Mouse (Mus musculus) CD4-positive helper T cell, adult 2 months (primary cell): ENCODE measurements around the gene Wnt5a.

Source experiments
- DNase-seq: peaks from one replicate; pipeline ENCODE4 v3.0.0-alpha.2; 2012; ENCODE audit warnings: low read depth, missing footprints, low spot score

Gene Wnt5a

DNA sequence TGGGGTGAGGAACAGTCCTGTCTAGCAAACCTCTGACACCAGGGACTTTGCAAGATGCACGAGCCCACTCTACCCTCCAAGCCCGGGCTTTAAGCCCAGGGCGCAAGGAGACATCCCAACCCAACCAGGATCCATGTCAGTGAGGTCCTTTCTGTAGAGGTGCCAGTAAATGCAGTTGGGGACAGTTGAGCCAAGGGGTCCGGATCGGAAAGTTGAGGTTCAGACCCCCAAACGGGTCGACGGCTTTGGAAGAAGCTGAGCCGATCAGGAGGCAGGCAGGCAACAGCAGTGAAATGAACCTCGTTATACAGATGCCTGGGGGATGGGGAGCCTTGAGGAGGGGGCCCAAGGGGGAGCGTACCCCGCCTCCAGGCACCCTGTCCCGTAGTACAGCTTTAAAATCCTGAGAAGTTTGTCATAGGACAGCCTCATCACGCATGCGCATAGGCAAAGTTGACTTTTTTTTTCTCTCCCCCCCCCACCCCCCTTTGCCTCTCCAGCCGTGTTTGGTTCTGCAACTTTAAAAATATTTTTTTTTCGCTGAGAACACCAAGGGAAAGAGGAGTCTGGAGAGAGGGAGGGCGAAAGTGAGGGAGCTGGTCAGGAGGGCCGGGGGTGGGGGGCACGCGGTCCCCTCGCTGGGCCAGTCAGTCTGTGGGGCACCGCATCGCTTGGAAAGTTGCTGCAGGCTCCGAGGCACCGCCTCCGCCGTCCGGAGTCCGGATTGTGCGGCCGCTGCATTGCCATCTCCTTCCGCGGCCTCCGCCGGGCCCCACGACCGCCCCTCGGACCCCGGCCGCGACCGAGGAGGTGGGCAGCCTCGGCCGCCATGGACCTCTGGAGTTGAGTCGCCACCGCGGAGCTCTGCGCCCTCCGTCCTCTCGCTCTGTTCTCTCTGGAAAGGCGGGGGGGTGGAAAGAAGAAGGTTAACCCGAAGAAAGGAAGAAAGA, at the start of gene Wnt5a:
Gene Wnt5a, plus strand, starts transcription at position 650 of the 950 bp plus-strand sequence.
- DNase-seq = no peak

GRCm38 (mm10) chr14:28456372-28457076, 48.0 kb upstream of the Wnt5a start:
- DNase-seq = no peak

DNA sequence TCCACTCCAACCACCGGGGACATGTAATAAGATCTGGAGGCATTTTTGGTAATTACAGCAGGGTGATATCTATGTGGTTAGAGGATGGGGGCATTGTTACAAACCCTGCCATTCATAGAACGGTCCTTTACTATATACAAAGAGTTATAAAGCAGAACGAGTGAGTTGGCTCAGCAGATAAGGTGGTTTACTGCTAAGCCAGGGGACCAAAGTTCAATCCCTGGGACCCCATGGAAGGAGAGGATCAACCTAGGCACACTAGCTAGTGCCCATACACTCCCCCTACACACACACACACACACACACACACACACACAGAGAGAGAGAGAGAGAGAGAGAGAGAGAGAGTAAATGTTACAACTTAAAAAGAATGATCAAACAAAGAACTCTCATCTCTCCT, 47.1 kb upstream of the Wnt5a start:
- DNase-seq = no peak

- no peak for DNase-seq
Observed at GRCm38 (mm10) chr14:28467956-28468355, 36.6 kb upstream of the Wnt5a start.

GRCm38 (mm10) chr14:28469696-28470095, 34.9 kb upstream of the Wnt5a start:
- DNase-seq = no peak

DNA sequence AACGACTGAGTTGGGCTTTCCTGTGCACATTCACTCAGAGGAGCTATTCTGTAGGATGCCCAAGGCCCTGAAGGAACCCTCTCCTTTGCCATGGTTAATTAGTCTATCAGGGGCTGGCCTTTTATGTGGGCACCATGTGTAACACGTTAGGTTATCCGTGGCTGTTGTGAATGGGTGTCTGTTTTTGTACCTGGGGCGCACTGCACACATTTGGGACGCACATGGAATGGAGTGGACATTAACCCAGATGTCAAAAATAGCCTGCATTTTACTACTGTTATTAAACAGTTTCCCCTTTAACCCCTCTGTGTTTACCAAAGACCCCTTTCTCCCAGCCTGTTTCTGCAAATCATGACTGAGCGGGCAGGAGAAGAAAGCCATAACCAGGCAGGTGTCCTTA, 34.3 kb upstream of the Wnt5a start:
- DNase-seq = no peak

- DNase-seq = no peak
Observed at GRCm38 (mm10) chr14:28475012-28475411, 29.5 kb upstream of the Wnt5a start.

- DNase-seq = no peak
Observed at GRCm38 (mm10) chr14:28475421-28475820, 29.1 kb upstream of the Wnt5a start.

DNA sequence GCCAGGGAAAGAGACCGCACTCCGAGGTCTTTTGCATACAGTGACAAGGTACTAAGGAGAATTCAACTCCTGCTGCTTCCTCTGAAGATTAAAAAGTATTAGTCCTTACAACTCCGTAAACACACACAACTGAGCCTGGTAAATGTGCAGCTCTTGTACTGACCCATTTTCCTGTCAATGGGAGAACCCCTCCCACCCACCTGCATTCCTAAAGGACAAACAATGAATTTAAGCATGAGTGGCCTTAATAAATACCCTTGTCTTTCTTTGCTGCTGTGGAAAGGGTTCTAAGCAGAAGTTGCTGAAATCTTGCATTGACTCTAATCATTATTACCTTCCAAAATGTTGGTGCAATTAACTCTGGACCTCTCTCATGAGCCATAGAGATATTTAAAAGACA, 27.8 kb upstream of the Wnt5a start:
- DNase-seq = no peak

- DNase-seq = no peak
Observed at GRCm38 (mm10) chr14:28480866-28481265, 23.7 kb upstream of the Wnt5a start.

DNA sequence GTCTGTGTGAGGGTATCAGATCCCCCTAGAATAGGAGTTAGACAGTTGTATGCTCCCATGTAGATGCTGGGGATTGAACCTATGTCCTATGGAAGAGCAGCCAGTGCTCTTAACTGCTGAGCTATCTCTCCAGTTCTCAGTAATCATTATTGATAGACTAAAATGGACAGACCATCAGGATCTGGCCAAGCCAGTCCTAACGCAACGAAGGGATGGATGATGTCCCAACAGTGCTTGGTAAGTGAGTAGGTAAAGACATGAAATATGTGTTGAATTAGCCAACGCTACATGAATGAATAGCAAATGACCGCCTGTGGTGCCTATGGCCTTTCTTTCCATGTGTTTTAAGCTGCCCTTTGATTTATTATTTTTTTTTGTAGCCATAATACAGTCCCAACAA, 10.7 kb upstream of the Wnt5a start:
- DNase-seq = no peak

DNA sequence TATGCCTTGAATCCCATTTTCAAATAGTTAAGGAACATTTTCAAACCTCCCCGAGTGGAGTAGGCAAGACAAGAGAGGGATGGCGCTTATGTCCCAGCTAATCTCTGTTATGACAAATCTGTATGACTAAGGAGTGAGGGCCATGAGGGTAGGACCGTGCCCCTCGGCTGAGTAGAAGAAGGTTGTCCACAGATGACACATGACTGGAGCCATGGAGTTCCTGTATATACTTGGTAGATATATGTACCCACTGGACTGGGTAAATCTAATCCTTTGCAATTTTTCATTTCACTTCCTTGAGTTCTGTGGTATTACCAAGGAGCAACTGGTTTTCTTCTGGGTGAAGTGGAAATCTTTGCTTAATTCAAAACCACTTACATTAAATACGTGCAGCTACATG, 10.3 kb upstream of the Wnt5a start:
- DNase-seq = no peak

DNA sequence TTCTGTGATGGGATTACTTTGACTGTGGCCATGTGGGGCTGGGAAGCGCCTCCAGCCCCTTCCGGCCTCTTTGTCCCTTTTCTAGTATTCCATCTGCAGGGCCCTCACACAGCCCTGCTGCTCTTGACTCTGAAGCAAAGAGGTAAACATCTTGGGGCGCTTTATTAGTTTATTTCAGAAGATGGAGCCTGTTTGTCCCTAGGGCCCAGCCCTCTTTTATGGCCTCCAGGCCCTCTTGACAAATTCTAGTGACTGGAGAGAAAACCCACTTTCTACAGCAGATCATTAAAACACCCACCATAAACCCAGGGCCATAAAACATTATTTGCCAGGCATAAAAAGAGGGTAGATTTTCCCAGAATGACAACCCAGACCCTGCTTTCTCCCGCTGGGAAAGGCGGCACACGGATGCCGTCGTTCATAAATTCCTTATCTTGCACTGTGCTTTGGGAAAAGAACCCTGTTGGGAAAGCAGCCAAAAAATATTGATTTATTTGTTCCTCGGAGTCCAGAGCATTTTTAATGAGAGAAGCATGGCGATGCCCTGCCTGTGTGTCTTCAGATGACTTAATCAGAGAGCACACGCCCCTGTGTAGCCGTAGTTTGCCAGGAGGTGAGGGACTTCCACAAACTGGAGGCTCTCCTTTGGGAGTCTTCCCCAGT, 3.2 kb upstream of the Wnt5a start:
- DNase-seq = no peak

DNA sequence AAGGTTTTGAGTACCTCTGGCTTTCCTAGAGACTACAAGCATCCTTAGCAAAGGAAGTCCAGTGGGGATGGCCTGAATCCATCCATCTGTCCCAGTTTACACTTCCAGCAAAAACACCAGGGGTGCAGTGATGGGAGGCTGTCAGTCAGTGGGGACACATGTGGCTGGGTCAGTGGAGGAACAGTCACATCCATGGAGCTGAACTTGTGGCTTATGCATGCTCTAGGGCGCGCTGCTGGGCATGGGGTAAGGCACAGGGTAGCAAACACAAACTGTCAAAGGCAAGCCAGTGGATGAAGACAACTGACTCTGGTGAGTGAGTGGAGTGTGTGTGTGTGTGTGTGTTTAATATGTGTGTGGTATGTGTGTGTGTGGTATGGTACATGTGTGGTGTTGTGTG, 1.3 kb upstream of the Wnt5a start:
- no peak for DNase-seq

- no peak for DNase-seq
Observed at GRCm38 (mm10) chr14:28505051-28505585, 568 bp downstream of the Wnt5a start.

DNA sequence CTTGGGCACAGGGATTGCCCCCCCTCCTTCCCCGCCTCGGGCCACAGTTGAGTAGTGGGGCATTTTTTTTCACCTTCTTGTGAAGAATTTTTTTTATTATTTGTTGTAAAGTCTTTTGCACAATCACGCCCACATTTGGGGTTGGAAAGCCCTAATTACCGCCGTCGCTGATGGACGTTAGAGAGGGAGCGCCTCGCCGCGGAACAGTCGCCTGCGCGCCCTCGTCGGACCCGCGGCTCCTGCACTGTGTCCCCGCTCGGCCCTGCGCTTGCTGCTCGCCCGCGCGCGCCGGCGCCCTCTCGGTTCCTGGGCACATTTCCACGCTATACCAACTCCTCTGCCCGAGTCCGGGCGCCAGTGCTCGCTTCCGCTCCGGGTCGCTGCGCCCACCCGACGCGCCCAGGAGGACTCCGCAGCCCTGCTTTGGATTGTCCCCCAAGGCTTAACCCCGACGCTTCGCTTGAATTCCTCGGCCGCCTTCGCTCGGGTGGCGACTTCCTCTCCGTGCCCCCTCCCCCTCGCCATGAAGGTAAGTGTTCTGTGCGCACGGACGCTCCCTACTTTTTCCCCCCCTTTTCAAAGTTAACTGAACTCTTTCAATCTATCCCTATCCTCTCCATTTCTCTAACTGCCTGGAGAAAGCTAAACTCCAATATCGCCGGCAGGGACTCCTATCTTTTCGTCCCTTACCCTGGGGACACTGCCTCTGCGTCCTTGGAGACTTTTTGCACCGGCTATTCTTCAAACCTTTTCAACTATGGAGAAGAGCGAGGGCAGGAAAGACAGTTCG, 1.2 kb downstream of the Wnt5a start:
- DNase-seq = no peak

DNA sequence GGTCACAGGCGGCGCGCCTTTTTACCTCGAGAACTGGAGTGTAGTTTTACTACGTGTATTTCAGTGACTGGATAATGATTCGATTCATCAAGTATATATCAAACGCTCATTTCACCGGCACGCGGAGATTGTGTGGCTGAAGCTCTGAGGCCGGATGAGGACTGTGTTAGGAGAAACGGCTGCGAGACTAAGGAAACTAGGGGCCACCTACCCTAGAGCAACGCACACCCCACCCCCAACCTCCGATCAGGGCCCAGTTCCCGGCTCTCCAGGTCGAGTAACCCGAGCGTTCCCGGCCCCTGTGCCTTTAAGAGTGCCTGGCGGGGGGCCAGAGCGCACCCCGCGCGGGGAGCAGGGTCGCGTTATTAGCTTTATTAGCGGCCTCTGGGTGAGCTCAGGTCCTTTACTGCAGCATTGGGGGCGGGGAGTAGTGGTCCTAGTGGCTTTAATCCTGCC, 1.9 kb downstream of the Wnt5a start:
- DNase-seq = no peak

DNA sequence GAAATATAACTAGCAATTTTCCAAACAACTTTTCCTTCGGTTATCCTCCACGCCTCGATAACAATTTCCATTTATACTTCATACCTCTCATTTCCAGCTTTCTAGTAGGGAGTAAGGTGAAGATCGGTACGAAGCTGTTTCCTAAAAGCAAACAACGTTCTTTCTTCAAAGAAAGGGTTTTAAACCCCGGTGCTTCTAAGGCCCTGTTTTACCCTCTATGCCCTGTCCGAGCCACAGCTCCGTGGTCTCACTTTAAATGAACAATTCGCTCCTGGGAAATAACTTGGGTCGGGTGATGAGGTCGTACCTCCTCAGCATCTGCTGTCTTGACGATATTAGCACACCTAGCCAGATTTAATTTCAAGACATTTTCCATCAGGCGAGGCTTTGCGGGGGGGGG, 2.5 kb downstream of the Wnt5a start:
- no peak for DNase-seq

DNA sequence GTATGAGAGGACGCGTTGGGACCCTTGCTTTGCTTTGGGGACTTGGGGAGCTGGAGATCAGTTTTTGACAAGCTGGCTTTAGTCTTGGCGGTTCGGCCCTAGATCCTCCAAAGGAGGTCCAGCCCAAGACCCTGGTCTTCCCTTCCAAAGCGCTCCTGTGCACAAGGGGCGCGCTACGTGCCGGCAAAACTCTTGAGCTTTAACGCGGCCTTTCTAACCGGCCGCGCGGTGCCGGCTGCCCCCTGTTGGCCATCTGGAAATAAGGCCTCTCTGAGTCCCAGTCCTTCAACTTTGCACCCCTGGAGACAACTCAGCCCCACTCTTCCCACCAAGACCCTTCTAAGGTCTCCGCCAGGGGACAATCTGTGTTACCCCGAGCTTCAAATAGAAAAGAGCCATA, 2.9 kb downstream of the Wnt5a start:
- no peak for DNase-seq

- DNase-seq = no peak
Observed at GRCm38 (mm10) chr14:28508288-28509258, 4.0 kb downstream of the Wnt5a start.
